Mouse (Mus musculus) ES-E14 (cell line): Measurements from ENCODE around the gene Gm21885. TPM values are rescaled to one million over a fixed set of nuclear protein-coding genes. Genes with fewer than 3 reads are reported as not detected.

ENCODE experiments used
- DNase-seq: peaks from one replicate; pipeline ENCODE4 v3.0.0-alpha.2; 2013; ENCODE audit warnings: low read depth, low spot score
- H3K27ac ChIP-seq: 2 replicates; pipeline ENCODE4 v1.5.1; 2012; ENCODE audit warnings: low read depth, mild to moderate bottlenecking, low read length, moderate library complexity, mixed read lengths; ENCODE audit not compliant: poor library complexity, insufficient read depth, severe bottlenecking
- H3K36me3 ChIP-seq: 2 replicates; pipeline ENCODE4 v1.6.1; 2012; ENCODE audit warnings: mild to moderate bottlenecking, low read length, moderate library complexity, mixed read lengths; ENCODE audit not compliant: control insufficient read depth, poor library complexity, insufficient read depth, severe bottlenecking
- H3K4me1 ChIP-seq, 2 experiments: fragments of 150-350 bp in 1 of 2; sonication (generic) in 1 of 2; 2 replicates each; pipeline ENCODE4 v1.6.1; 2012; ENCODE audit warnings: low read length in 2 of 2, mild to moderate bottlenecking in 1 of 2, mixed read lengths in 1 of 2; ENCODE audit not compliant: control insufficient read depth in 2 of 2, insufficient read depth in 2 of 2, poor library complexity in 1 of 2
- H3K4me3 ChIP-seq, 2 experiments: fragments of 150-350 bp in 1 of 2; sonication (generic) in 1 of 2; 2 replicates each; pipeline ENCODE4 v1.5.1; 2012; ENCODE audit warnings: low read length in 2 of 2, low read depth in 1 of 2, mild to moderate bottlenecking in 1 of 2, mixed read lengths in 1 of 2; ENCODE audit not compliant: insufficient read depth in 1 of 2, poor library complexity in 1 of 2, severe bottlenecking in 1 of 2
- H3K9ac ChIP-seq: 2 replicates; pipeline ENCODE4 v1.6.1; 2012; ENCODE audit warnings: low read depth, mild to moderate bottlenecking, low read length, mixed read lengths; ENCODE audit not compliant: poor library complexity, insufficient read depth, severe bottlenecking
- H3K9me3 ChIP-seq: fragments of 150-350 bp; sonication (generic); 2 replicates; pipeline ENCODE4 v1.6.1; 2012; ENCODE audit warnings: low read depth, mild to moderate bottlenecking, low read length; ENCODE audit not compliant: control insufficient read depth, insufficient read depth
- CHD2 ChIP-seq: IDR thresholded peaks from 2 replicates; pipeline ENCODE4 v1.6.1; 2014; ENCODE audit warnings: mild to moderate bottlenecking, low read depth, low read length, inconsistent platforms
- HCFC1 ChIP-seq: IDR thresholded peaks from 2 replicates; pipeline ENCODE4 v1.6.1; 2012; ENCODE audit warnings: low read length, inconsistent platforms, borderline replicate concordance; ENCODE audit not compliant: insufficient read depth
- MAFK ChIP-seq: IDR thresholded peaks from 2 replicates; pipeline ENCODE4 v1.6.1; 2014; ENCODE audit warnings: mild to moderate bottlenecking, low read depth, low read length, inconsistent platforms; ENCODE audit not compliant: insufficient read depth
- ZC3H11A ChIP-seq: IDR thresholded peaks from 2 replicates; pipeline ENCODE4 v1.6.1; 2012; ENCODE audit warnings: low read depth, mild to moderate bottlenecking, inconsistent platforms, low read length, borderline replicate concordance
- ZNF384 ChIP-seq: IDR thresholded peaks from 2 replicates; pipeline ENCODE4 v1.6.1; 2012; ENCODE audit warnings: low read depth, low read length, inconsistent platforms
- in situ Hi-C, 2 experiments: fragments of 600-800 bp; cut with MboI; formaldehyde crosslinking; loops; one replicate each; pipeline ENCODE4 v1.15.1; 2025; ENCODE audit warnings: low sequenced_read_pairs in 2 of 2, inconsistent platforms in 1 of 2; ENCODE audit not compliant: unreplicated experiment in 2 of 2
- total RNA-seq: library from RNA; depleted of rRNA; stranded (reverse); fragments of 300-350 nt; gene quantifications from 2 replicates; pipeline ENCODE4 v1.2.3, GENCODE M21; 2012

Gm21885 gene
- total RNA-seq, 1 experiment: 0.40 TPM

DNA sequence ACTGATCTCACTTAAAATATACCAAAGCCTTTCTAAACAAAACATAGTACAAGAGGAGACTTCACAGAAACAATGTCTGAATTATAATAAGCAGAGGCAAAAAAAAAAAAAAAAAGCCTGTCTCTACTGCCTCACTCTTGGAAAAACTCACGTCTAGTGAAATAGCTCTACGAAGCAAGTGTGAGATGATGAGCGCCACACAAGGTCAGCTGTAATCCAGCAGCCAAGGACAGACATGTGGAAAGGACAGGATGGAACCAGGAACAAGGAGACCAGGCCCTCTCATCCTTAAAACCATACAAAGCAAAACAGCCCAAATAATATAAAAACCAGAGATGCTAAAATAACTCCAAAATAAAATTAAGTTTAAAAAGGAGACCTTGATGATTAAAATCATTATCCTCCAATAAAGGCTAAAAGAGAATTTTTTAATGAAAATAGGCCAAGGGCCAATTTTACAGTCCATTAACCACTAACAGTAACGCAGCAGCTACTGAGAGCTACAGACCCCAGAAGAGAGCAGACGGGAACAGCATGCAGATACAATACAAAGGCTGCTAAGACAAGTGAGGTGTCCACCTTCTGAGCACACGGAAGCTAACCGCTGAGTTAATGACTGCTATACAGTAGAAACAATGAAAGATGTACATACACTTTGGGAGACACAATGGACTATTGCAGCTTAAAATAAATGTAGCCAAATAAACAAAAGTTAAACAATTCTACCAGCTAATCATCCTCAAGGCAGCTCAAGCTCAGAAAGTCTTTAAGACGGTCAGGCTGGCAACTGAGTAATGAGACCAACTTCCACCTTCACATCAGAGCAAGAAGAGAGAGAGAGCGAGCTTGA lies 13.5 kb downstream of the Gm21885 start:
- in situ Hi-C loops: no loop called here
- Histone ChIP-seq H3K27ac (no peak overlapping the region), H3K4me3 (no peak overlapping the region), H3K9me3 (no peaks in the 10 kb centered on the region), H3K4me1 (no peaks in the 10 kb centered on the region), H3K9ac (no peak overlapping the region), H3K36me3 (peaks cover 36% of the 10 kb centered on the region)
- DNase-seq: no peak
- TF ChIP-seq ZC3H11A (no peak), HCFC1 (no peak), MAFK (no peak), CHD2 (no peak), ZNF384 (no peak)

GRCm38 (mm10) chr11:94312733-94313132 lies 31.1 kb downstream of the Gm21885 start:
- in situ Hi-C loops: no loop called here
- no peak for DNase-seq
- no peak overlapping the region for H3K9ac ChIP-seq
- no peak for TF ChIP-seq ZC3H11A
- TF ChIP-seq ZNF384: no peak
- TF ChIP-seq HCFC1: no peak
- no peak for TF ChIP-seq CHD2
- TF ChIP-seq MAFK: no peak
- no peak overlapping the region for H3K4me3 ChIP-seq
- H3K9me3 ChIP-seq: no peaks in the 10 kb centered on the region
- no peaks in the 10 kb centered on the region; the same call in 1 of the 2 replicates for H3K36me3 ChIP-seq
- no peak overlapping the region for H3K27ac ChIP-seq
- peaks cover 4 to 9% of the 10 kb centered on the region in 2 experiments for H3K4me1 ChIP-seq

DNA sequence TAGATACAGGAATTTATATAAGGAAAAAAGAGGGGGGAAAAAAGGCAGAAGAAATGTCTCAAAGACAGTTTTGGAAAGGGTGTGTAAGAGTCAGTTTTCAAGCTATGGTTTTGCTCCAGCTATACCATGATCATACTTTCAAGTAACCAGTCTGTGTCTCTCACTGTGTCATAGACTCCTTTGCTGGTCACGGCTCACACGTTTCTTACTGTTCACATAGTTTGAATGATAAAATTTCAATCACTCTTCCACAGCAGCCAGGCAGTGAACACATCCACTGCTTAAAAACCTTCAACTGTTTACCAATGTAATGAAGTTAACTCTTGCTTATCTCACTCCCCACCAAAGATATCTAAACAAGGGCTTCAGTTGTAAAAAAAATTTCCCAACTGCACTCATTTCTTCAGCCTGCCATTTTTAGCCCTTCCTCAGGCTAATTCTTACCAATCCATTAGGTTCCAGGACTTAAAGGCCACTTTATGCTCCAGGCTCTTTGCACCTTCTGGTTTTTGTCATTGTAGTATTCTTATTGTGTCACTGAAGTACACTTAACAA lies 32.5 kb downstream of the Gm21885 start:
- H3K4me3 ChIP-seq: no peak overlapping the region
- H3K9ac ChIP-seq: no peak overlapping the region
- no peak overlapping the region for H3K27ac ChIP-seq
- H3K4me1 ChIP-seq: peaks cover 4 to 12% of the 10 kb centered on the region in 2 experiments
- TF ChIP-seq ZNF384: no peak
- TF ChIP-seq MAFK: no peak
- no peak for TF ChIP-seq ZC3H11A
- no peak for TF ChIP-seq HCFC1
- TF ChIP-seq CHD2: no peak
- no peaks in the 10 kb centered on the region for H3K9me3 ChIP-seq
- DNase-seq: no peak
- H3K36me3 ChIP-seq: no peaks in the 10 kb centered on the region; the same call in 1 of the 2 replicates
- in situ Hi-C loops: no loop called here

GRCm38 (mm10) chr11:94315308-94315707 lies 33.6 kb downstream of the Gm21885 start:
- Histone ChIP-seq H3K27ac (no peak overlapping the region), H3K9ac (no peak overlapping the region), H3K36me3 (no peaks in the 10 kb centered on the region), H3K4me1 (peaks cover 4 to 15% of the 10 kb centered on the region in 2 experiments), H3K9me3 (no peaks in the 10 kb centered on the region), H3K4me3 (no peak overlapping the region)
- in situ Hi-C loops: no loop called here
- TF ChIP-seq HCFC1 (no peak), ZC3H11A (no peak), MAFK (no peak), CHD2 (no peak), ZNF384 (no peak)
- no peak for DNase-seq
